Mouse (Mus musculus): Measurements from ENCODE around the gene Cacna2d3.
A peak's percentile ranks its signal among the peaks of the same experiment; 100 is the strongest.

The Cacna2d3 gene

GRCm38 (mm10) chr14:29721488-29722385, at the start of gene Cacna2d3:
Gene Cacna2d3, minus strand, starts transcription at chr14:29721864.
- peak; percentile 59 for DNase-seq (ENCODE audit: extremely low spot score, low spot score)

GRCm38 (mm10) chr14:29769486-29769885, 47.8 kb upstream of the Cacna2d3 start:
- DNase-seq (ENCODE audit: extremely low spot score, low spot score): no peak

- DNase-seq (ENCODE audit: extremely low spot score, low spot score): no peak
These were observed 31.2 kb upstream of the Cacna2d3 start for GRCm38 (mm10) chr14:29752876-29753275.

- no peak for DNase-seq (ENCODE audit: extremely low spot score, low spot score)
These were observed 17.1 kb upstream of the Cacna2d3 start for GRCm38 (mm10) chr14:29738751-29739150.

GRCm38 (mm10) chr14:29730256-29730655, 8.6 kb upstream of the Cacna2d3 start:
- no peak for DNase-seq (ENCODE audit: extremely low spot score, low spot score)

- DNase-seq (ENCODE audit: extremely low spot score, low spot score): no peak
These were observed 7.3 kb upstream of the Cacna2d3 start for GRCm38 (mm10) chr14:29729009-29729408.

GRCm38 (mm10) chr14:29727596-29727995, 5.9 kb upstream of the Cacna2d3 start:
- DNase-seq (ENCODE audit: extremely low spot score, low spot score): no peak

- no peak for DNase-seq (ENCODE audit: extremely low spot score, low spot score)
These were observed 1.6 kb upstream of the Cacna2d3 start for GRCm38 (mm10) chr14:29723267-29723666.

- peak; percentile 77 for DNase-seq (ENCODE audit: extremely low spot score, low spot score)
These were observed 940 bp upstream of the Cacna2d3 start for GRCm38 (mm10) chr14:29722386-29723221.

GRCm38 (mm10) chr14:29721131-29721487, 555 bp downstream of the Cacna2d3 start:
- no peak for DNase-seq (ENCODE audit: extremely low spot score, low spot score)

GRCm38 (mm10) chr14:29720334-29720911, 1.2 kb downstream of the Cacna2d3 start:
- DNase-seq (ENCODE audit: extremely low spot score, low spot score): peak; percentile 35

GRCm38 (mm10) chr14:29712621-29713020, 9.0 kb downstream of the Cacna2d3 start:
- no peak for DNase-seq (ENCODE audit: extremely low spot score, low spot score)

GRCm38 (mm10) chr14:29707561-29708335, 13.9 kb downstream of the Cacna2d3 start:
- no peak for DNase-seq (ENCODE audit: extremely low spot score, low spot score)

GRCm38 (mm10) chr14:29702762-29703161, 18.9 kb downstream of the Cacna2d3 start:
- DNase-seq (ENCODE audit: extremely low spot score, low spot score): no peak

- peak; percentile 27 for DNase-seq (ENCODE audit: extremely low spot score, low spot score)
These were observed 25.5 kb downstream of the Cacna2d3 start for GRCm38 (mm10) chr14:29696131-29696530.

- DNase-seq (ENCODE audit: extremely low spot score, low spot score): no peak
These were observed 49.1 kb downstream of the Cacna2d3 start for GRCm38 (mm10) chr14:29672436-29673050.

- DNase-seq (ENCODE audit: extremely low spot score, low spot score): no peak
These were observed 51.8 kb downstream of the Cacna2d3 start for GRCm38 (mm10) chr14:29669826-29670225.

GRCm38 (mm10) chr14:29657006-29657405, 64.7 kb downstream of the Cacna2d3 start:
- DNase-seq (ENCODE audit: extremely low spot score, low spot score): peak; percentile 47

- no peak for DNase-seq (ENCODE audit: extremely low spot score, low spot score)
These were observed 71.1 kb downstream of the Cacna2d3 start for GRCm38 (mm10) chr14:29650591-29650990.

- DNase-seq (ENCODE audit: extremely low spot score, low spot score): no peak
These were observed 72.9 kb downstream of the Cacna2d3 start for GRCm38 (mm10) chr14:29648721-29649120.

- no peak for DNase-seq (ENCODE audit: extremely low spot score, low spot score)
These were observed 76.2 kb downstream of the Cacna2d3 start for GRCm38 (mm10) chr14:29645421-29645820.
